20 mouse cellular contexts compared by ENCODE assay signal in genomic region chr3:53139642-53140041, GRCm38 (mm10).
DNase-seq lines count a peak whose midpoint lies in the region; ATAC-seq and TF ChIP-seq lines count a peak whose summit lies in the region.
"Had no signal": no experiment of that assay in that cellular context is flagged by ENCODE, and none has a peak within 500 bp of the region (broad histone marks: within the 10 kb centered on the region; RNA-seq: fewer than 3 reads in every experiment).

No protein-coding gene starts in this region.

- WGBS in neural tube, embryonic 13.5 days = 61% methylated on average over 5 of the region's 5 CpGs
- 56% methylated on average over 5 of the region's 5 CpGs for WGBS in neural tube, embryonic 14.5 days
- 43% methylated on average over 5 of the region's 5 CpGs for WGBS in neural tube, embryonic 15.5 days
- 72% methylated on average over 5 of the region's 5 CpGs for WGBS in kidney, adult 2 months
- 90% methylated on average over 5 of the region's 5 CpGs for WGBS in forebrain, embryonic 12.5 days

- peak; percentile 67; the same call in 1 of the 2 replicates for ATAC-seq in neural tube, embryonic 13.5 days (ENCODE audit: low read depth)
- ATAC-seq in neural tube, embryonic 14.5 days (ENCODE audit: low read depth) = peak; percentile 75
- ATAC-seq in neural tube, embryonic 15.5 days (ENCODE audit: low FRiP score) = peak; percentile 75; the same call in 1 of the 2 replicates
- ATAC-seq in forebrain, embryonic 12.5 days (ENCODE audit: low FRiP score) = no peak
- ATAC-seq: activated CD4-positive, CD25-positive, alpha-beta regulatory T cell, adult 4 months; CD4-positive, CD25-positive, alpha-beta regulatory T cell, adult 4 months had no signal

- H3K36me3 ChIP-seq in neural tube, embryonic 13.5 days = no peaks in the 10 kb centered on the region
- no peaks in the 10 kb centered on the region for H3K36me3 ChIP-seq in neural tube, embryonic 14.5 days (ENCODE audit: control insufficient read depth, insufficient read depth, low read length)
- H3K36me3 ChIP-seq in neural tube, embryonic 15.5 days = no peaks in the 10 kb centered on the region
- no peaks in the 10 kb centered on the region for H3K36me3 ChIP-seq in kidney, adult 2 months (ENCODE audit: control insufficient read depth, insufficient read depth, low read length)
- no peaks in the 10 kb centered on the region for H3K36me3 ChIP-seq in forebrain, embryonic 12.5 days (replicated peaks)
- H3K36me3 ChIP-seq: G1E had no signal

- TF ChIP-seq POLR2A in kidney, adult 2 months (IDR thresholded peaks at IDR 0.05; ENCODE audit: low read depth, low read length) = no peak

- no peak for DNase-seq in neural tube, embryonic 10.5 days (ENCODE audit: extremely low spot score, low spot score)
- DNase-seq in kidney, adult 2 months = no peak
- DNase-seq: adrenal gland, adult 2 months; adrenal gland, adult 8-10 months; adrenal gland, postnatal 10 days; adrenal gland, postnatal 14 days; adrenal gland, postnatal 25 days; adrenal gland, postnatal 36 days; B cell, adult 2 months; cerebellum, adult 11 months; cerebellum, adult 18-20 months had no signal

- H3K4me2 ChIP-seq in neural tube, embryonic 13.5 days = no peak overlapping the region
- H3K4me2 ChIP-seq in neural tube, embryonic 14.5 days (ENCODE audit: low read depth, low read length) = no peak overlapping the region
- H3K4me2 ChIP-seq in neural tube, embryonic 15.5 days = no peak overlapping the region
- H3K4me2 ChIP-seq in forebrain, embryonic 12.5 days = no peak overlapping the region

- peak overlapping the region; percentile 46; the same call in 1 of the 2 replicates for H3K27ac ChIP-seq in neural tube, embryonic 13.5 days (replicated peaks)
- peak overlapping the region; percentile 8 for H3K27ac ChIP-seq in neural tube, embryonic 14.5 days (ENCODE audit: low read depth, low read length)
- H3K27ac ChIP-seq in neural tube, embryonic 15.5 days (replicated peaks) = no peak overlapping the region
- H3K27ac ChIP-seq in kidney, adult 2 months (ENCODE audit: insufficient read depth, low read depth, low read length) = no peak overlapping the region
- H3K27ac ChIP-seq in forebrain, embryonic 12.5 days = no peak overlapping the region

- H3K9me3 ChIP-seq in neural tube, embryonic 13.5 days = no peaks in the 10 kb centered on the region
- H3K9me3 ChIP-seq in neural tube, embryonic 14.5 days (ENCODE audit: control insufficient read depth, low read length) = no peaks in the 10 kb centered on the region
- no peaks in the 10 kb centered on the region for H3K9me3 ChIP-seq in neural tube, embryonic 15.5 days (replicated peaks)
- H3K9me3 ChIP-seq in forebrain, embryonic 12.5 days = no peaks in the 10 kb centered on the region

- no peaks in the 10 kb centered on the region for H3K27me3 ChIP-seq in neural tube, embryonic 13.5 days
- H3K27me3 ChIP-seq in neural tube, embryonic 14.5 days (ENCODE audit: control insufficient read depth, insufficient read depth, low read length) = no peaks in the 10 kb centered on the region
- H3K27me3 ChIP-seq in neural tube, embryonic 15.5 days (replicated peaks) = no peaks in the 10 kb centered on the region
- no peaks in the 10 kb centered on the region for H3K27me3 ChIP-seq in kidney, adult 2 months (replicated peaks; ENCODE audit: control insufficient read depth, insufficient read depth, low read length)
- no peaks in the 10 kb centered on the region for H3K27me3 ChIP-seq in forebrain, embryonic 12.5 days
- H3K27me3 ChIP-seq: CH12.LX, Patski had no signal

- H3K4me1 ChIP-seq in neural tube, embryonic 13.5 days (replicated peaks) = peaks cover 18% of the 10 kb centered on the region
- H3K4me1 ChIP-seq in neural tube, embryonic 14.5 days (ENCODE audit: control insufficient read depth, insufficient read depth, low read length) = 0 out of 2 replicates have a peak, but pooled peaks cover 6% of the 10 kb centered on the region
- peaks cover 11% of the 10 kb centered on the region for H3K4me1 ChIP-seq in neural tube, embryonic 15.5 days
- no peaks in the 10 kb centered on the region for H3K4me1 ChIP-seq in kidney, adult 2 months (ENCODE audit: control insufficient read depth, insufficient read depth, low read length)
- H3K4me1 ChIP-seq in forebrain, embryonic 12.5 days = 0 out of 2 replicates have a peak, but pooled peaks cover 3% of the 10 kb centered on the region

- H3K9ac ChIP-seq in neural tube, embryonic 13.5 days = no peak overlapping the region
- H3K9ac ChIP-seq in neural tube, embryonic 14.5 days (replicated peaks; ENCODE audit: low read depth, low read length) = no peak overlapping the region
- H3K9ac ChIP-seq in neural tube, embryonic 15.5 days (replicated peaks) = no peak overlapping the region
- H3K9ac ChIP-seq in forebrain, embryonic 12.5 days = no peak overlapping the region

- TF ChIP-seq CTCF in kidney, adult 2 months (conservative IDR thresholded peaks at IDR 0.05; ENCODE audit: insufficient read depth, insufficient read length, low read depth, low read length) = no peak

- H3K4me3 ChIP-seq in neural tube, embryonic 13.5 days = no peak overlapping the region
- H3K4me3 ChIP-seq in neural tube, embryonic 14.5 days (ENCODE audit: low read depth, low read length) = no peak overlapping the region
- H3K4me3 ChIP-seq in neural tube, embryonic 15.5 days (replicated peaks) = no peak overlapping the region
- H3K4me3 ChIP-seq in kidney, adult 2 months (ENCODE audit: insufficient read depth, low read depth, low read length) = no peak overlapping the region
- H3K4me3 ChIP-seq in forebrain, embryonic 12.5 days (replicated peaks) = no peak overlapping the region

Comparison
In these comparisons a context has a peak if more than half of its experiments do, and no peak if none do; other contexts are left out.
1. H3K27ac ChIP-seq: peak in neural tube, embryonic 13.5 days (single experiment) and neural tube, embryonic 14.5 days (single experiment); none in neural tube, embryonic 15.5 days (single experiment), kidney, adult 2 months (single experiment) and forebrain, embryonic 12.5 days (single experiment).